Mouse (Mus musculus) mouse embryonic stem cell (cell line): Measurements from ENCODE around the gene Slc35f1.

ENCODE experiments used
- in situ Hi-C, 2 experiments: fragments of 300-500 bp; cut with MboI; formaldehyde crosslinking; loops; 1 replicate in 1 of 2; 3 replicates in 1 of 2; pipeline ENCODE4 v1.14.3; 2019 to 2020; ENCODE audit warnings: low sequenced_read_pairs in 2 of 2, low pct_unique_long_range_greater_than_20kb in 1 of 2, mixed read lengths in 1 of 2; ENCODE audit not compliant: unreplicated experiment in 1 of 2

The Slc35f1 gene

DNA sequence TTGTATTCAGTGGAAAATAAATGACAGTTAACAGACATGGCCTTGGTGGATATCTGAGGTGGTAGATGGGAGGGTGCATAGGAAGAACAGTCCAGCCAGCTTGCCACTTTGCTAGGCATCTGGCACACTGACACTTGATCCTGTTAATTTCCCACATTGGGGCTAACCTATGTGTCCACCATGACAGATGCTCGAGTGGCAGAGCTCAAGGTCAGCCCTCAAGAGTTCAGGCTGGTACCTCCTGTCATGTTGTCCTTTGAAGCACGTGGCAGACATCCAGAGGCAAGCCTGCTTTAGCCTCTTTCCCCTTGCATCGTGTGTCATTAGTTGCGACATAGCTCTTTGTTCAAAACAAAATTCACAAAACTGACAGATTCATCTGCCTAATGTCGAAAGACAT, 323.5 kb downstream of the Slc35f1 start:
- in situ Hi-C loops: no loop called here

DNA sequence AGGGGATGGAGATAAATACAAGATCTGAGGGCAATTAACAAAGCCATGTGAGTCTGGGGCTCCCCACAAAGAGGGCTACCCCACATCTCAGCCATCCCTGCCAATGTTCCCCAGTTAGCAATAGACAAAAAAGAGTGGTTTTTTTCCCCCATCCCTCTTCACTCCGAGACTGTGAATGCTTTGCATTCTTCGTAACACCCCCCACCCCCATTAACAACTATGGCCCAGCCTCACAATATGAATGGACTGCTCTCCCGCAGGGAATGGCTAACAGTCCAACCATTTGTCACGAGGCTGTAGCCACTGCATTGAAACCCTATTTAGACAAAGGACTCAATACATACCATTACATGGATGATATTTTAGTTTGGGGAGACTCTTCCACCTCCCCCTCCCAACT, 338.1 kb downstream of the Slc35f1 start:
- in situ Hi-C loops: no loop called here

DNA sequence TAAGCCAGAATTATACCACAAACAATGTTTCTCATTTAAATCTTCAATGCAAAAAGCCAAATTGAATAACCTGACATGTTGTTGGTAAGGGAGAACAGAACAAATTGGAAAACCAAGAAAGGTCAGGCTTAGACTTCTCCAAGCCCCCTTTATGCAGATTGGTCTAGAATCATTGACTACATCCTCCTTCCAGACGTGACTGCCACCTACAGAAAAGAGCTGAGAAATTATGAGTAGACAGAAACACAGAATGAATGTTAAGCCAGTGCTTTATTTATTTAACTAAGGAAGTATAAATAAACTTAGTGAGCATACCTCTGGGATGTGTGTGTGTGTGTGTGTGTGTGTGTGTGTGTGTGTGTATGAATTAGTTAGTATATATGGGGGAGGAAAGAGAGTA, 344.9 kb downstream of the Slc35f1 start:
- in situ Hi-C loops: no loop called here

DNA sequence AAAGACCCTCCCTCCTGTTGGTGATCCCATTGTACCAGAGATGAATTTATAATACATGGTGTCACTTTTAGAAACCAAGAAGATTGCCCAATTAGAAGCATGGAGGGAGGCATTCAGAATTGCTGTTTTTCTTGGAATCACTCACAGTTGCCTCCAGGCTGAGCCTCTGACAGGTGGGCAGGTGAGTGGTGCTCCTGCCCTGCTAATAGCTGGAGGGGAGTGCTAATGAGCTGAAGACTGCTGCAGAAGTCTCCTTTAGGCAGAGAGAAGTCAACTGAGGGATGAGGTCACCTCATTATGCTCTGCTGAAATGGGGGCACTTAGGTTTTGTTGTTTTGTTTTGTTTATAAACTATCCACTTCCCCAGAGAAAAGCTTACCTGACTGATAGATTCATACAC, 355.6 kb downstream of the Slc35f1 start:
- in situ Hi-C loops: no loop called here

DNA sequence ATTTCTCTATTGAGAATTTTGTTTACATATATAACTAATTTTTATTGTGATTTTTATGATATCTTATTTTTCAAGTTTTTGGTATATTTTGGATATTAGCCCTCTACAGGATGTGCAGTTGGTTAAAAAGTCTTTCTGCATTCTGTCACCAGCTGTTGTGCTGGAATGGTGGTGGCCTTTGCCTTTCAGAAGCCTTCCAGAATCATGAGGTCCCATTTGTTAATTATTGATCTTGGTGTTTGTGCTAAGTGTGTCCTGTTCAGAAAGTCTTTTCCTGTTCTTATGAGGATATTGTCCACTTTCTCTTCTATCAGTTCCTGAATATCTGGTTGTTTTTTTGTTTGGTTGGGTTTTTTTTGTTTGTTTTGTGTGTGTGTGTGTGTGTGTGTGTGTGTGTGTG, 362.2 kb downstream of the Slc35f1 start:
- in situ Hi-C loops: no loop called here

DNA sequence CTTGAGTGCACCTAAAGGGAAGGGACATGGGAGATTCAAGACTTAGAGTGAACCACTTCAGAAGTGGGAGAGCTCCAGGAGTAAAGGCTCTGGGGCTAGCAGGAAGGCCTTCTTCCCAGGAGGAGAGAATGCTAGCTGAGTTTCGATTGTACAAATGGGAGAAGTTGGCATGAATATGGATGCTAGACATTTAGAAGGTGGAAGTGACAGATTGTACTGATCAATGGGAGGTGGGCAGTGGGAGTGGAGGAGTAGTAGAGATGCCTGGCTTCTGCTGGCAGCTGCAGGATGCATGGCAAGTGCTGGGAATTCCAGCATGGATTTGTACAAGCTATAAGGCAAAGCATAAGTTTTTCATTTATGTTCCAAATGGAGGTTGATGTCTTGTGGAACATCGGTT, 370.4 kb downstream of the Slc35f1 start:
- in situ Hi-C loops: no loop called here

DNA sequence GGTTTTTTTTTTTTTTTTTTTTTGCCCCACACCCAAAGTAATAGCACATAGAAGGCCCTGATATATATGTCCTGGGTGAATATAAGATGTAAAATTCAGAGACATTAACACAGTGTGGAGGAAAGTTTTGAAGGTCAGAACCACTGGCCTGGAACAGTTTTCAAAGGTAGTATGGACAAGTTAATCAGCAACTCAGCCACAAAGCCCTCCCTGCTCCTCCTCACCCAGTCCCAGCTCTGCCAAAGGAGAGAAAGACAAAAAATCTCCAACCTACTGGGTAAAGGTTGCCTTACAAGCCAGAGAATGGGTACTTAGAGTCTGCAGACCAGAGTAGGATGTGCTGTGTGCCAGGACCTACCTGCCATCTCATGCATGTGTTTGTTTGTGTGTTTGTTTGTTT, 372.4 kb downstream of the Slc35f1 start:
- in situ Hi-C loops: no loop called here

DNA sequence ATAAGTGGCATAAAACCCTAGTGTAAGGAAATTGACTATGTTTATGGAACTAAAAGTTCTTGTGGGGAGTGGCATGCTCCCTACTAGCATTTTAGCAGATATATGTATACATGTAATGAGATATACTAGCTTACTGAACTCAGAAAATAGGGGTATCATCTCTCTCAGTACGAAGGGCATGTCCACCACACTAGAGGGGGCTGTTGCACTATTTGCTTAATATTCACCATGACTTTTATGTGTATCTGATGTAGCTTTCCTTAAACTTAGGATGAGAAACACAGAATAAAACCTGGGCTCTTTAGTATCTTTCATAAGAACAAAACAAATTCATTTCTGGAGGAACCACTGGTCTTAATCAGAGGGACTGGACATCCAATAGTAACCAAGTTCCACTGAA, 397.5 kb downstream of the Slc35f1 start:
- in situ Hi-C loops: no loop called here

DNA sequence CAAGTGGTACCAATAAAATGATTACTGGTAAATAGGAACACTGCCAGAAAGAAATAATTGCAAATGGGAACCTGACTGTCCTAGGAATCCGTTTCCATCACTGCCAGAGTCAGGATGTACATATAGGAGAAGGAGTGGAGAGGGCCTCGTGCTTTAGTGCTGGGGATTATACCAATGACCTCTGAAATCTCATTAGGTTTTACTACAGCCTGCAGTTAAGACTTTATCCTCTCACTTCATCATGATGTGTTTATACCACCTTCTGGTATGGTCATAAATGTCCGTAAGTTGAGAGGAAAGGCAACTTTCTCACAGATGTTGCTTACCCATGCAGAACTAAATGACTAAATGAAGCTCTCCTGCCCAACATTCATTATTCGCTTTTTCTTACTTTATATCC, 401.2 kb downstream of the Slc35f1 start:
- in situ Hi-C loops: no loop called here

DNA sequence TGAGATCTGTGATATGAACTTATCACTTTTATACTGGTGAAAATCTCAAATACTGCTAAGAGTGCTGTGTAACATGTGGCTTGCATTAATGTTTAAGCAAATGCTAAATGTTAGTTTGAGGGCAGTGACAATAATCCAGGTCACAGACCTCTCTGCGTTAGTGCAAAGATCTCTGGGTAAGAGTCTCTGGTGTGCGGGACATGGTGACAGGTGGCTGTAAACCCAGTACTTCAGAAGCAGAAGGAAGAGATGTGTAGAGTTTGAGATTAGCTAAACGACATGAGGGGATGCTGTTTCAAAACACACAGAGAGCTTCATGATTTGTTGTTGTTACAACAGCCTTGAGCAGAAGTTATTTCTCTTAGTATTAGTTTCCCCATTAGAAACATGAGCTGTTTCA, 406.1 kb downstream of the Slc35f1 start:
- in situ Hi-C loops: no loop called here

DNA sequence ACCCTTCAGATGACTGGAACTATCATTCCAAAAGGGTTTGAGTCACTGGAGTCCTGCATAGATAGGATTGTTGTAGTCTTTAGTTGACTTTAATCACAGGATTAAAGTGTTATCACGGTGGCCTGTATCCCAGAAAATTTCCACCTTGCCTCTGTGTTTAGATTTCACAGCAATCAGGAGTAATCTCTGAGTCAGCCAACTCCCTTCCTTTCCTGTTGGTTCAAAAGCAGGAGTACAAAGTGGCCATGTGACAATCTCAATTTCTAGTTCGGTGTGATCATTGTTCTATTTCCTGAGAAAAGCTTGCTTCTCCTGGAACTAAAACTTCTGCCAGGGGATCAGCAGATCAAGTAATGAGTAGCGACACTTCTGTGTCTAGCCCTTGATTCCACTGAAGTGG, 410.5 kb downstream of the Slc35f1 start:
- in situ Hi-C loops: loop anchor here (25.0 kb wide), 2 partner anchors 236 to 411 kb away; partner anchors contain the start of gene Pln (in 1 of the 2)

DNA sequence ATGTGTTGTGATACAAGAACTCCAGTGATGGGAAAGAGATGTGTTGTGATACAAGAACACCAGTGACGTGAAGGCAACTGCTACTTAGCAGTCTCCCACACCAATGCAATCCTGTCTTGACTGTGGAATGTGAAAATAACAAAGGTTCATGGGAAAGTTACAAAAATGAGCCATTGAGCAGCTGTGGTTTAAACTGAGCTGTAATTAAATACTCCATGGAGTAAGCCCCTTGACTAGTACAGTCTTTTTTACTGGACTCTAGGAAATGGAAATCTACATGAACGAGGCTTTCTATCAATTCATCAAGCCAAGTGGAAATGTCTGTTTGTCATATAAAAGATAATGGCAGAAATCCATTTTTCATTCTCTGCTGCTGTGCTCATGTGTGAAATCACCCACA, 411.1 kb downstream of the Slc35f1 start:
- in situ Hi-C loops: loop anchor here (25.0 kb wide), 2 partner anchors 236 to 411 kb away; partner anchors contain the start of gene Pln (in 1 of the 2)

DNA sequence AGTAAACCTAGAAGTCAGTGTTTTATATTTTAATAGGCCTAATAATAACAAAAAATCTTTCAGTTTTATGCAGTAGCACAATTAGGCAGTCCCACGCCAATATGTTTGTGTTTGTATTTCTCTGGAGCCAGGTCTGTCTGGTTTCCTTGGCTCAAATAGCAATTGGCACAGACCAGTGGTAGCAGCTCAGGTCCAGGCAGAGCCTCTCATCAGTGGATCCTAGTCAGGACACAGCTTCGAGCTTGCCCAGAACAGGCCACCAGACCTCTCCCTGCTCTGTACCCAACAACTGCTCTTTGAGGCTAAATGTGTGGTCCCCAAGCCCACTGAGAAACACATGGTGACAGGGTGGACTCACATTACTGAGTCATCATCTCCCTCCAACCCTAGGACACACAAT, 412.1 kb downstream of the Slc35f1 start:
- in situ Hi-C loops: loop anchor here (25.0 kb wide), 2 partner anchors 235 to 410 kb away; partner anchors contain the start of gene Pln (in 1 of the 2)

DNA sequence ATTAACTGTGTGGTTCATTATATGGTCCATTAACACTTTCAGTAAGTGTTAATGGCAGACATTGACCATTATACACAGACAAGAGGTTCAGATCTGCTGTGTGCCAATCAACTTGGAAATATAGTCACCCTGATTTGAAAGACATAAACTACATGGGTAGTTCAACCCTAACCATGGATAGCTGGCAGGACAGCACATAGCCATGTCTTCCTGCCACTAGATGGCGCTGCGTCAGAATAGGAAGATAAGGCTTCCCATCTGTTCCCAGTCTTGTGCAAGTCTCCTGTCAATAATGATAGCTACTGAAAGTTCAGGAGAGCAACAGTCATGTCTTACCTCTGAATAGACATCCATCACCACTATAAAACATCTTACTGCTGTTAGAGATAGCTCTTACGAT, 424.7 kb downstream of the Slc35f1 start:
- in situ Hi-C loops: loop anchor here (25.0 kb wide), 2 partner anchors 222 to 397 kb away; partner anchors contain the start of gene Pln (in 1 of the 2)

DNA sequence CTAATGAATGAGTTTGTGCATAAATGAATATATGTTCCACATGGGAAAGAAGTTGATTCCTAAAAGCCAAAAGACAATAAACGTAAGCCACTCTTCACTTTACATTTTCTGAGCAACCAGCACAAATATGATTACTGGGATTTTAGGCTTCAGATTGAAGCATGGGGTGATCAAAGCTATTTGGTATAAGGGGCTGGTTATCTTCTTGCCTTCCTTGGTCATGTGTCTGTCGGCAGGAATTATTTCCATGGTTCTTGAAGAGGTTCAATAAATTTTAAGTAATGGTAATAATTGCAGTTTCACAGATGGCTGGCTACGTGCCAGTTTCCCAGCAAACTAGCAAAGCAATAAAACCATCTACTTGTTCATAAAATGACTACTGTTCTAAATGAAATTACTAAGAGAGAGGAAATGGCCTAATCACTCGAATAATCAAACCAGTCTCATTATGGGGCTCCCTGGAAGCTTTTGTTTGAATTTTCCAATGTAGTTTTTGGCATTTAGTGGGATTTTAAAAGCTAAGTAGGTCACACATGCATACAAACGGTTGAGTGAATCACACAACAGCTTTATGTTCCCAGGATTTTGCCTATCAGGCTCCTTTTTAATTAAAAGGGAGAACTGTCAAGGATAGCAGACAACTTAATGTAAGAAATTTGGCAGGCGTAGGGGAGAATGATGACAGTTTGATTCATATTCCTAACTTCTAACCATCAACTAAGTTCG, 425.5 kb downstream of the Slc35f1 start:
- in situ Hi-C loops: loop anchor here (25.0 kb wide), 2 partner anchors 221 to 396 kb away; partner anchors contain the start of gene Pln (in 1 of the 2)

DNA sequence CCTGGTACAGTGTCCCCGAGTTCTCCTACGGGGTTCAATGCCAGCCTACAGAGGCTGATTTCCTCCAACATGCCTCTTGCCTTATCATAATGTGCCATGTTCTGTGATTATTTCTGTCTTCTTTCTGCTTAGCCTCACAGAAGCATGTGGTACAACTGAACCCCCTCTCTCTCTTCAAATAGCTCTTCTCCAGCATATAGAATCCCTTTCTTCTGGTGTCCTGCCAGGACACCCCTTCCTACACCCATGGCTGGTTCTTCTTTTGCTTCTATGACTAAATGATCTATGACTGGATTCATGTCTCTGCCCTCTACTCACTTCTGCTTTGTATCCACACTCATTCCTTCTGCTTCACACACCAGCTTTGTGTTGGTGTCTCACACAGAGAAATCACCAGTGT, 430.3 kb downstream of the Slc35f1 start:
- in situ Hi-C loops: loop anchor here (25.0 kb wide), 2 partner anchors 217 to 392 kb away; partner anchors contain the start of gene Pln (in 1 of the 2)

DNA sequence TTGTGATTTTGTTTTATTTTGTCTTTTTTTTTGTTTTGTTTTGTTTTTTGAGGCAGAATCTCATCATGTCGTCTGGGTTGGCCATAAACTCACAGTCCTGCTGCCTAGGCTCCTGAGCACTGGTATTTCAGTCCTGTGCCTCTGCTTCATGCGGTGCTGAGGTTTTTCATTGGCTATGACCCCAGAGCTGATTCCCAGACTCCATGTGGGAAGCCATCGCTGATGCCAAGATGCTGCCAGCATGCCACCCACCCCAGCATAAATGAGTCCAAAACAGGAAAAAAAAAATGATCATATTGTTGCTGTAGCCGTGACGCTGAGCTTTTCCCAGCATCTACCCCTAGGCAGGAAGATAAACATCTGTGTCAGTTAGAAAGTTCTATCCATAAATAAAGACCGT, 434.0 kb downstream of the Slc35f1 start:
- in situ Hi-C loops: loop anchor here (25.0 kb wide), 2 partner anchors 213 to 388 kb away; partner anchors contain the start of gene Pln (in 1 of the 2)

DNA sequence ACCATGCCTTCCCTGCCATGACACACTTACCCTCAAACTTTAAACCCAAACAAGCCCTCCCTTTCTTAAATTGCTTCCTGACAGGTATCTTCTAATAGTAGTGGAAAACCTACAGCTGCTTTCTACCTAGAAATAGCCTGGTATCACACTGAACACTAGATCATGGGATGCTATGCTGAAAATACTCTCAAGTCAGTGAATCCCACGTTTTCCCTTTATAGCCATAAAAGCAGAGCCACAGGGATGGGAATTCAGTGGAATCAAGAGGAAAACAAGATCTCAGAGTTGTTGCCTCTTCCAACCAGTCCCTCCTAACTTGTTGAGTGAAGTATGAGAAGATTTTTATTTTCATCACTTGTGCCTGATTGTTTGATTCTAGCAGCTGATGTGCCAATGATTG, 442.4 kb downstream of the Slc35f1 start:
- in situ Hi-C loops: no loop called here

DNA sequence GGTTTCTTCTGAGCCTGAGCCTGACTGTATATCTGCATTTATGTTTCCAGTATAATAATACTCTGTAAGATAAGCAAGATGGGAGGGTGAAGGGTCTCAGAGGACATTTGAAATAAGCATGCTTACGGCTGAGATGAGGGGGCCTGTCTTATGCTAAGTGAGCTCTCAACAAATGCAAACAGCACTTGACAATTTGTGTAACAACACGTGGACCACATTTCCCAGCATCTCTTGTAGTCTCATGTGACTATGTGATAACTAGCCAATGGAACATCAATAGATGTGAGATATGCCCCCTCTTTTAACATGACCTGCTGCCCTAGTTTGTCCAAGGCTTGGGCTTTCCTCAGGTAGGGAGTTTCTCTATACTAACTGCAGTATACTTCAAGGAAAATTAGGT, 460.0 kb downstream of the Slc35f1 start:
- in situ Hi-C loops: no loop called here

DNA sequence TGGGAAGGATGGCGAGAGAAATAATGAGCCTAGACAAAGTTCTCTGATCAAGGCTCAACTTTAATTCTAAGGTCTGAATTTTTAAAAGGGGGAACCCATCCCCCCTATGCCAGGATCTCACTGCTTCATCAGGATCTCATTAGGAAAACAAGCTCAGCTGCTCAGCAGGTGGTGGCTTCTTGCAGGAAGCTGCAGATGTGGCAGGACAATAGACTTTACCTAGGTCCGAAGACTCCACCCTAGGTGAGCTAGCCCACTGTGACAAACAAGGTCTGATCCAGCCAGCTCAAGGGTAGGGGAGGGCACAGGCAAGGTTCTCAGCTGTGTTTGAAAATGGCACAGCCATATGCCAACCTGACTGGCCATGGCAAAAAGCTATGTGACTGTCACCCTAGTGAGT, 460.6 kb downstream of the Slc35f1 start:
- in situ Hi-C loops: no loop called here
